Mouse (Mus musculus) urinary bladder, postnatal 10 days (tissue): ENCODE results near the gene Usp7.

Experiments used
- DNase-seq: peaks from one replicate; pipeline ENCODE4 v3.0.0; 2022; ENCODE audit warnings: low spot score

The Usp7 gene

DNA sequence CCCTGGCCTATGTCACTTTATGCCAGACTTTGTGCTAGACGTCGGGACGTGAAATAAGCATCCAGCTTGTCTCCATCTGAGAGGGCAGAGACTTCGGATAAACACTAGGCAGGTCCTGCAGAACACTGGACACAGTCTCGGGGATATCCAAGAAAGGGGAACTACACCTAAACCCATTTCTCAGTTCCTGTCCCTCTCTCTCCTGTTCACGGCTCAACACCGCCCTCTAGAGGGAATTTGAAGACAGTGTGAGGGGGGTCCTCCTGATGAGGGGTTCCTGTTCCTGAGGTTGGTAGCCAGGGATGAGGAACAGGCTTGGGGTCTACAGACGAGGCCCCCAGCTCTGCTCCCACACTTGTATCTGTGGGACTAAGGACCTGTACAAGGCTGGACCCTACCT lies 117.9 kb downstream of the Usp7 start:
- DNase-seq = no peak

DNA sequence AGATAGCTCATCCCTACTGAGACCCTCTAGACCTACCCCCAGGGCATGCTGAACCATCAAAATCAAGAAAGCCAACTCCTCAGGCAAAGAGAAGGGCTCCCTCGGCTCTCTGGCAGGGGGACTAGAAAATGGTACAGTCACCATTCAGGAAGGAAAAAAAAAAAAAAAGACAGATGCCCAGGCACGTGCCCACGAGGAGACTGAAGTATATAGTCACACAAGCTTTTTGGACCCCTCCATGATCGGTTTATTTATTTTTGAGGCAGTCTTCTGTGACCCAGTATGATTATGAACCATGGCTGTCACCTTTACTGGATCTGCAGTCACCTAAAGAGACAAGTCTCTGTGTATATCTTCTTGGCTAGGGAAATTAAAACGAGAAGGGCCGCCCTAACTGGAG lies 118.8 kb downstream of the Usp7 start:
- no peak for DNase-seq

DNA sequence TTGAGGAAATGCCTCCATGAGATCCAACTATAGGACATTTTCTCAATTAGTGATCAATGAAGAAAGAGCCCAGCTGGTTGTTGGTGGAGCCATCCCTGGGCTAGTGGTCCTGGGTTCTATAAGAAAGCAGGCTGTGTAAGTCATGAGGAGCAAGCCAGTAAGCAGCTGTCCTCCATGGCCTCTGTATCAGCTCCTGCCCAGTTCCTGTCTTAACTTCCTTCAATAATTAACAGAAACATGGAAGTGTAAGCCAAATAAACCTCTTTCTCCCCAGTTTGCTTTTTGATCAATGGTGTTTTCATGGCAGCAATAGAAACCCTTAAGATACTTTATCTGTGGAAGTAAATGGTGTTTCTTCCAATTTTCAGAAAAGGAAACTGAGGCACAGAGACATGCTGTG lies 119.3 kb downstream of the Usp7 start:
- no peak for DNase-seq

DNA sequence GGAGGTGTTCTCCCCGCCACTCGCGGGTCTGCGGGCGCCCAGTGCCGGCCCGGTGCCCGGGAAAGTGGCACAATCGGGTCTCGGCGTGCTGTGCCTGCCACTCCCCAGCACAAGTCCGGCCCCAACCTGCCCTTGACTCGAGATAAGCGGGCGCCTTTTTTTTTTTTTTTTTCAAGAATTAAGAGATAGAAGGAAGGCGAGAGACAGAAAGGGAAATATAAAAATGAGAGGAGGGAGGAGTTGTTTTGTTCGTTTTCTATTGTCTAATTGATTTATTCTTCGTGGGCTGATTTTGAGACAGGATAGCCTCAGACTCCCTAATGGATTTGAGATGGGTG lies 119.8 kb downstream of the Usp7 start:
- DNase-seq = no peak

DNA sequence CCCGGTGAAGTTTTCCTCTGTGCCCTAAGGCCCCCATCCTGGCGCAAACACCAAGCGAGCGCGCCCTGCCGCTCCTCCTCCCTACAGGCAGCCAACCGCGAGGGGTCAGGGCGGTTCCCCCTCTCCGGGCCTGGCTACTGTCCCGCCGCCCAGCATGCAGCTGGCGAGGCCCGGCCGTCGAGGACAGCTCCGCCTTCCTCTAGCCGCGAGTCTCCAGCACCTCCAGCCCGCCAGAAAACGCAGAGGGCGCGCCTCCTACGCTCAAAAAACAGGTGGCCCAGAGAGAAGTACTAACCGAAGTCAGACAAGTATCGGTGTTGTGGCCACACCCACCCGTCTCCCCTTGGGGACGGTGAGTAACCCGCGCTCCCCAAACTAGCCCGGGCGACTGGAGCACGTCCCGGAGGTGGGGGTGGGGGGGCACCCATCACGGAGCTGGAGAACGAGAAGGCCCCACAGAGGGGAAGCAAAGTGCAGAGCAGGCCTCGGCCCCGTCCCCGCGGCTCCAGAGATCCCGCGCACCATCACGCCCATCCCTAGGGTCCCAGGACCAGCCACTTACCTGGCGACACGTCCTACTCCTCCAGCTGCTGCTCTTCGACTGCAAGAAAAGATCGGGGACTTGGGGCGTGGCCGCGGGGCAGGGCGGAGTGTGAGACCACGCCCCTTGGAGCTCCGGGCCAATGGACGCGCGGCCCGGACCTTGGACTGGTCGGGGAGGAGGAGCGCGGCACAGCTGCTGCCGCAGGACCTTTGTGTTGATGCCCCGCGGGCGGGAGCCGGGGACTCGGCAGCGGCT lies 120.4 kb downstream of the Usp7 start, which contains the start of gene Carhsp1:
Carhsp1 (minus strand) TSS at position 605 of the 799 bp plus-strand sequence.
- DNase-seq = peak; percentile 68

DNA sequence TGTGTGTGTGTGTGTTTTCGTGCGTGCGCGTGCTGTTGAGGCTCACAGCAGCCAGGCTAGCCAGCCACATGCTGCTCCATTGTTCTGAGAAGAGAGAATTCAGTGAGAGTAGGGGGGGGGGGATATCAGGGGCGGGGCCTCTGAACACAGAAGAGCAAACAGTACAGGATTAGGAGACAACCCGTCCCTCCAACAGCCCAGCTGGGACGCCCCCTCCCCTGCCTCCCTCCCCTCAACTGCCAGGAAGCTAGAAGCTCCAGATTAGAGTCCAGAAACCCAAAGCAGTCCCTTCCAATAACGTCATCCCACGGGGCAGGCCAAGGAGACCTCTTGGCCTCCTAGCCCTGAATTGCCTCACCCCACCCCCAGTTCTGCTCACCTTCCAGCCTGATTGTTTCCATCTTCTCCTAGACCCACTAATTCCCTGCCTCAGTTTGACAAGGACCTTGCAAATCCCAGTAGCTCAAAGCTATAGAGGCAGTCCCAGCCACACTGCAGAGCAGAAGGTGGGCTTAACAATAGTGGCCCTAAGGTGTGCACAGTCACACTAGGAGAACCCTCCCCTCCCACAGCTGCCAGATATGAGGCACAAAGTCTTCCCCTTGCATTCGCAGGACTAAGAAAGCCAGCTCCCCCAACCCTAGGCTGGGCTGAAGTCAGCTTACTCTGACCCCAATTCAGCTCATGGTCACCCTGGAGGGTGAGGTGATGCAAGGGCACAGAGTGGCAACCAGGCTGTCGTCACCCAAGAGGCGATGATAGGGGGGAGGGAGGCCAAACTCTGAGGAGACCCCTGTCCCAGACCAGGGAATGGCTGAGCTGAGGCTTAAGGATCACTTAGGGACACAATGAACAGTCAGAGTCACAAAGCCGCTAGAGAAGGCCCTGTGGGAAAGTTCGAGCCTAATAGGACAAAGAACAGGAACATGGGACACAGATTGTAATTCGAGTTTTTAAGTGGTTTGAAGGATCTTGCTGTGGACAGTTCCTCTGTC lies 121.8 kb downstream of the Usp7 start:
- DNase-seq = no peak

DNA sequence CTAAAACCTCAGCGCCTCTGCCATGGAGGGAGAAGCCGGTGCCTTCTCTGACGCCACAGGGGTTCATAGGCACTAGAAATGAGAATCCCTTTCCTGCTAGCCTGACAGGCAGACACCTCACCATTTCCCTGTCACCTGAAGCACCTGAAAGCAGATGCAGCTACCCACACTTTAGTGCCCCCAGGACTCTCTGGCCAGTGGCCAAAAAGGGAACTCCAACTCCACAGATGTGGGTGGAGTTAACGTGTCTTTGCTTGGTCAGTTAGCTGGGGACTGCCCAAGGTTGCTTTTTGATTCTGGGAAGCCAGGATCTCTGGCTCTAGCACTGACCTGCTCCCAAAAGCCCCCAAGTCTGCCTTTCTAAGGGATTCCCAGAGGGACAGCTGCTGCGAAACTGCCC lies 122.7 kb downstream of the Usp7 start:
- no peak for DNase-seq

DNA sequence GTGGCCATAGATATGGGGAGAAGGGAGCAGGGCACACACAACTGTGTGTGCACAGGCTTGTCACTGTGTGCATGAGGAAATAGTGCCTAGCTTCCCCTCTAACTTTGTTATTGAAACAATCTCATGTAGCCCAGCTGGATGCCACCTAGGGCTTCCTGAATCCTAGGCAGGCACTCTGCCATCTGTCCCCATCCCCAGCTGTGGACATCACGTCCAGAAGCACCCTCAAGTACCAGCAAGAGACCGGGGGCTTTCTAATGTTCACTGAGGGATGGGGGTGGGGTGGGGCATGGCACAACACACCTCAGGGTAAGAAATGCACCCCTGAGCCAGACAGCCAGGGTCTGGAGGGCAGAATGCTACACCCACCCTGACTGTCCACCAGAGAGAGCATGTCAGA lies 123.7 kb downstream of the Usp7 start:
- DNase-seq = no peak

DNA sequence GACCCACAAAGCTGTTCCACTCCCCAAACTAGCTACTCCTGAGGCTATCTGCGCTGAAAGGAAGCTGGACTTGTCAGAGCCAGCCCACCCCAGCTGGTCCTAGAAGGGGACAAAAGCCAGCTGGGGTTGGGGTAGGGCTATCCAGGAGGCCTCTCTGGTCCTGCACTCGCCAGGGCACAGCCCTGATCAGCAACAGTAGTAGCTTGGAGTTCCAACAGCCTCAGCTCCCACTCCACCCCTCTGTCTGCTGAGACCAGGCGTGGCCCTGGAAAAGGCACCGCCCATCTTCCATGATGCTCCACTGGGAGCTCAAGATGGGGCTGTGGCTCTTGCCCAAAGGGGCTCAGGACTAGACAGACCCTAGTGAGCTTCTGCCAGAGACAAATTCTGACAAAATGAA lies 124.3 kb downstream of the Usp7 start:
- no peak for DNase-seq

DNA sequence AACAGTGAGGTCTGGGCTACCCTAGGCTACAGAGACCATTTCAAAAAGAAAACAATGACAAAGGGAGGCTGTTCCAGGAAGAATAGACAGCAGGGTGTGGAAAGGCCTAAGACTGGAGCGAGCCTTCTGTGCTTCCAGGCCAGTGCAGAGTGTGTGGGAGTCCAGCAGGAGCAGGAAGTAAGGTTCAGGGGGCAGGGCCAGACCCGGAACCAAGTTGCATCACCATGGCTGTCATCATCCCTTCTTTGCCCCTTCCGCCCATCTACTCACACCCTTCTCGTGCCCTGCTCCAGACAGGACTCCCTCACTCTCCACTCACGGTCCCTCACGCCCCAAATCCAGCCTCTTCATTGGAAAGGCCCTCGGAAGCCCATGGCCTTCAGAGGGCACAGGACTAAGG lies 124.8 kb downstream of the Usp7 start:
- no peak for DNase-seq

DNA sequence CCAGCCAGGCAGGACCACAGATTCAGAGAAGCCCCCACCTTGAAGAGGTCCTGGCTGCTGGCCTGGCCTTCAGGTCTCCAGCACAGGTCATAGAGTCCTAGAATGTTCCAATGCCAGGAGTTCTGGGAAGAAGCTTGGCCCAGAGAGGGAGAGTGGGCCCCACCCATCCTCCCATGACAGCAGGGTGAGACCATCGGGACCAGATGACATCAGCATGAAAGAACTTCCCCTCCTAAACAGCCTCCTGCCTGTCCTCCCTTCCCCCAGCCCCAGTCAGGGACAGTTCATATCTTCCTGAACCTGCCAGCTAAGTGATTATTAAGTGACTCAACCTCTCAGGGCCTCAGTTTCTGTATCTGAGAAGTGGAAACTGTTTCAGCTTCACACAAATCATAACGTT lies 125.7 kb downstream of the Usp7 start:
- no peak for DNase-seq

DNA sequence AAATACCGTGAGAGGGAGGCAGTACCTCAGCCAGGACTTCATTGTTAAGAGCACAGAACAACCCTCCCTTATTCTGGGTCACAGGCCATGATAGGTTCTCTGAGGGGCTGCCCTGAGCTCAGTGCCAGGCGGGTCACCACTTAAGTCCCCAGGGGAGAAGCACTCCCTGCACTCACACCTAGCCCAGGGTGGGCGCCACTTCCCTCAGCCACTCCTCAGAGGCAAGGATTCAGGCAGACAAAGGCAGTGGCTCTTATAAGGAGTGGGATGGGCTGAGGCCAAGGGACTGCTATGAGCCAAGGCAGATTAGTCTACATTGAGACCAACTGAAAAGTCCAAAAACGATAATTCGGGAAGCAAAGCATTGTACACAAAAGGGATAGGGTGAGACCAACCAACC lies 126.7 kb downstream of the Usp7 start:
- DNase-seq = no peak

DNA sequence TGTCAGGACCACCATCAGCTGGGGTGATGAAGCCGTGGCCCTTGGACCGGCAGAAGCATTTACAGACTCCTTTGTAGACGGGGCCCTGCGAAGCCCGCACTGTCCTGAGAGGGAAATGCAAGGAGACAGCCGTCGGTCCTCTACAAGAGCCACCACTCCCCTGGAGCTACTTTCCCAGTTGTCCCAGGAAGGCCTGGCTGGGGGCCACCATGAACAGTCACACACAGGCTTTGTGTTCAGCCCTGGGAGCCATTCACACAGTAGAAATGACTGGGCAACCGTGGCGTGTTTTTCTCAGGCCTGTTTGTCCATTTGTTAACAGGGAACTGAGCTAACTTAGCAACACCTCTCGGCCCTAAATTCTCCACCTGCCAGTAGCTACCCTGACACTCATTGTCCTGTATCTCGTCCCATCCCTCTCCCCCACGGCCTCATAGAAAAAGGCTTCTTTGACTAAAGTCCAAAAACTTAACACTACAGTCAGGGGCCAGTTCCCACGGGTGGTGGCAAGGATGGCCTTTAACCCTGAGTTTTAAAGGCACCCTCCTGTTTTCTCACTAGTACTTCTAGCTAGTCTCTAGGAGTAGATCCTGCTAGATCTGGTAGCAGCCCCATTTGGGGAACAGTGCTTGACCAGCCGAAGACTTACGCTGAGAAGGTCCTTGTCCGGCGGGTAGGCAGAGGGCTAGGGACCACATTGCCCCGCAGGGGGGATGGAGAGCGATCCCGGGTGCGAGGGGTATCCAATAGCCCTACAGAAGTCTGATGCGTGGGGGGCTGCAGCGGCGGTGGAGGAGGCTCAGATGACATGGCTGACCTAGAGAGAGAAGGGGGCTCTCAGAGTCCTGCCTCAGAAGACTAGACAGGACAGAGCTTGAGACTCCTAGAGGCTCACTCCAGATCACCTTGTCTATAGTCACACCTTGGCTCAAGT lies 128.2 kb downstream of the Usp7 start:
- DNase-seq = no peak

DNA sequence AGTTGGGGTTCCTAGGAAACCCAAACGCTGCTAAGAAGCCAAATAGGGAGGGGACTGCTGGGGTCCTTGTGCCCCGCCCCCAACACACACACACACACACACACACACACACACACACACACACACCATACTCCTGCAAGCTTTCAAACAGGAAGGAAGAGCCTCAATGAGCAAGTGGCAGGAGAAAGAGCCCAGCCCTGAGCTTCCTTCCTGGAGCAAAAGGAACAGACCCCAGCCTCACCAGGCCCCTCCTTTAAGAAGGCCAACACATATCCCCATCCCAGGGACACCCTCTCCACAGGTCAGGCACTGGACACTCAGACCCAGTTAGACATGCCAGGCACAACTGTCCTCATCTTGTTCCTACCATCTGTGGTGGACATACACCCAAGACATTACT lies 129.1 kb downstream of the Usp7 start:
- DNase-seq = no peak

DNA sequence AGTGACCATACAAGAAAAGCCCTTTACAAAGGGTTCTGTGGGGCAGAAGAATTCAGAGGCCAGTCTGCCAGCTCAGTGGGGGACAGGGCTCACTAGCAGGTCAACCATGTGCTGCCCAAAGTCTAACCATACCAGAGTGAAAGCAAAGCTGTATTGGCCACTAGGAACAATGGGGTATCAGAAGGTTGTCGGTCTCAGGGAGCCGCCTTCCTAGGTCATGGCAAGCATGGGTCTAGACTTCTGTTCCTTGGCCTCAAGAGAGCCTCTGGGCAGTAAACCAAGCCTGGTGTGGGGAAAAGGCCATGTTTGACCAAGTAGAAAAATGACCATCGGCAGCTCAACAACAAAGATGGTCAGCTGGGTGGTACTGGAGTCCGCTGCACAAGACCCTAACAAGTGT lies 133.3 kb downstream of the Usp7 start:
- no peak for DNase-seq

DNA sequence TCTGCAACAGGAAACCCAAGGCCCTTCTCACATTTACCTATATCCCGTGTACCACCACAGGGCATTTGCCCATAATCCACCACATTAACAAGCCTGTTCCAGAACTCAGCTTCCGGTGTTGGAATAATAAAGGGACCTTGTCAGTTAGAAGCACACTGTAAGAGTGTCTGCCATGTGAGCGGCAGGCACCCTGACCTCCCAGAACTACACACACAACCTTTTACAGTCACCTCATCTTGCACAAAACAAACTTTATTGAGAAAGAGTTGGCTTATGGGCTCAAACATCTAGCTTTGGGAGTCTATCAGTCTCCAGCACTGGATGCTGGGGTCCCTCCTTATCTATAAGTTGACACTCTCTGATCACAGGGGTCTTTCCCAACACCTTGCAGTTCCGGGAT lies 133.8 kb downstream of the Usp7 start:
- DNase-seq = no peak

DNA sequence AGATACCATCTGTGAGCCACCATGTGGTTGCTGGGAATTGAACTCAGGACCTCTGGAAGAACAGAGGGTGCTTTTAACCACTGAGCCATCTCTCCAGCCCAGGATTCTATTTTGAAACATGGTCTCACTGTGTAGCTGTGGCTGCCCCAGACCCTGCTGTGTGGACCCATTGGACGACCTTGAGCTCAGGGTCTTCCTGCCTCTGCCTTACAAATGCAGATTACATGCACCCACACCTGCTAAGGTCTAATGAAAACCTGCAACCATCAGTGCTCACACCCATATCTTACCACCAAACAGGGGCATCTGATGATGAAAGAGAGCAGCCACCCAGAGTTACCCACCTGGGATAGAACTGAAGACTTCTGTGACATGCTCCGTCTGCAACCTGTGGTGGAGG lies 135.9 kb downstream of the Usp7 start:
- DNase-seq = no peak

DNA sequence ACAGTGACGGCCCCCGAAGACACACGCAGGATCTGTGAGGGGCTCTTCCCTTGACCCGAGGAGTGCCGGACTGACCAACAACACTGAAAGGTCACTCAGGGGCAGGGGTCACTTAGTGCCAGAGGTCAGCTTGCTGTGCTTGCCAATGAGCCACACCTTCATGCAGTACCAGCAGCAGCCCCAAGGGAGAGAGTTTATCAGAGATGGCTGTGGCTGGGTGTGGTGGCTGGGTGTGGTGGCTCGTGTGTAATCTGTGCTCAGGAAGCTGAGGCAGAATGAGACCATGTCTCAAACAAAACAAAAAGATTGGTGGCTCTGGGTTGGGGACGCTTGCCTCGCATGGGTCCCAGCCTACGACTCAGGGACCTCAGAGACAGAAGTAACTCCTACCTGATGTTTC lies 136.5 kb downstream of the Usp7 start:
- DNase-seq = no peak

DNA sequence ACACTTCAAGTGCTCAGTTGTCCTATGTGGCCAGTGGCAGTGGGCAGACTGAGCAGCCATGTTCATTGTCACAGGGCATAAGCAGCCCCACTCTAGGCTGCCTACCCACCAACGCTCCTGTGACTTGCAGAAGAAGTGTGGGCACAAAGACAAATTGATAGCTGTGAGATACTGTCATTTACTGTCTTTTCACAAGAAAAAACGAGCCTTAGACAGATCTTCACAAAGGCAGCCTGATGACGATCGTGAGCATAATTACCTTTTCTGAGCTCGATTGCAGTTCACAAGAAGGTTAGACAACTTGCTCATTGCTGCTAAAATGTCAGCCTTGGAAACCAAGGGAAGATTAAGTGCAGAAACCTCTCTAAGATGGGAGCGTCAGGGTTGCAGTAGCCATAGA lies 137.0 kb downstream of the Usp7 start:
- no peak for DNase-seq

DNA sequence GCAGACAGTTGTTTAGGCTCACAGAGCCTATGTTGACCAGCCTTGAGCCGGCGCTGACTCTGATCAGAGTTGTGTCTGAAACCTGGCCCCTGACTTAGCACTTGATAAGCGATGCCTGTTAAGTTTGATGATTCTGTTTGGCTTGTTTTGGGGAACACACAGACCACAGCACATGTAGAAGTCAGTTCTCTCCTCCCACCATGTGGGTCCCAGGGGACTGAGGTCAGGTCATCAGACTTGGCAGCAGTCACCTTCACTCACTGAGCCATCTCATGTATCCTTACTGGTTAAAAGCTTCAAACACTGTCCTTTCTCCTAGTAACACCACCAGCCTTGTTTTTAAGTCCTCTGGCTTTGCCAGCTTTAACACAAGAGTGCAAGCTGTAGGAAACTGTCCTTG lies 142.1 kb downstream of the Usp7 start:
- DNase-seq = no peak

DNA sequence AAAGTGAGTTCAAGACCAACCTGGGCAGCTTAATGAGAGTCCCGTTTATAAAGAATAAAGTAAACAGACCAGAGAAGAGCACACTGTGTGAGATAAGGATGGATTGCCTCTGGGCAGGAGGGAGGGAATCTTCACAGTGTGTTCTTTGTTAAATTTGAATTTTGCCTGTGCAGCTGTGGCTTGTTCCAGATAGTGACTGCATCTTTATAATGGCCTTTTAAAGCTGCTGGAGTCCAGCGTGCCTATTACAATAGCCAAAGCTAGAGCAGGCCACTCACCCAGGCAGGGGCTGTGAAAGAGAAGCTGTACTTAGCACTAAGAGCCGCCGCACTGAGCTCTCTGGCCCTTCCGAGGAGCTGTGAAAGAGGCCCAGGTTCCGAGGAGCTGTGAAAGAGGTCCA lies 146.6 kb downstream of the Usp7 start:
- DNase-seq = no peak

DNA sequence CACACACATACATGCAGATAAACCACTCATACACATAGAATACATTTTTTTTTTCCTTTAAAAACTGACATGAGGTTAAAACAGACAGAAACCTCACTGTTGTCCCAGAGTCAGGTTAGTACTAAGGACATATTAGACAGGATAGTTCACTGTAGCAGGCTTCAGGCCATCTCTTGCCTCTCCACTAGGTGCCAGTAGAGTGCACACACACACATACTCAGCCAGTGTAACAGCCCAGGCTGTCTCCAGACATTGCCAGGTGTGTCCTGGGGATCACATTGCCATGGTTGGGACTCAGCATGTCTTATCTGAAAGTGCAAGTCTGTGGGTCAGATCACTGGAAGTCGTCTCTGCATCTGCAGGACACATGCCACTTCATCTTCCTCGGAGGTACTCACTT lies 148.3 kb downstream of the Usp7 start:
- DNase-seq = no peak
